Mouse (Mus musculus): Measurements from ENCODE around the gene Ly6g5c.

The Ly6g5c gene

GRCm38 (mm10) chr17:35082841-35083576 lies 25.1 kb upstream of the Ly6g5c start:
- no peak for DNase-seq

GRCm38 (mm10) chr17:35083929-35084497 lies 24.1 kb upstream of the Ly6g5c start:
- DNase-seq: no peak

- no peak for DNase-seq
Observed at GRCm38 (mm10) chr17:35085208-35085865, 22.7 kb upstream of the Ly6g5c start, which contains the start of gene Ly6g6f. Ly6g6f (minus strand) TSS chr17:35085610.

GRCm38 (mm10) chr17:35088151-35088550 lies 19.9 kb upstream of the Ly6g5c start:
- DNase-seq: no peak

GRCm38 (mm10) chr17:35088825-35089644 lies 19.0 kb upstream of the Ly6g5c start, which contains the start of gene Abhd16a:
Abhd16a (plus strand) TSS chr17:35089263.
- DNase-seq: peak; percentile 91 to 93

GRCm38 (mm10) chr17:35090166-35090932 lies 17.7 kb upstream of the Ly6g5c start:
- no peak for DNase-seq

GRCm38 (mm10) chr17:35092403-35093198 lies 15.5 kb upstream of the Ly6g5c start:
- no peak for DNase-seq

- no peak for DNase-seq
Observed at GRCm38 (mm10) chr17:35094475-35095365, 13.4 kb upstream of the Ly6g5c start.

GRCm38 (mm10) chr17:35096597-35096996 lies 11.5 kb upstream of the Ly6g5c start:
- no peak for DNase-seq

GRCm38 (mm10) chr17:35097164-35097655 lies 10.9 kb upstream of the Ly6g5c start:
- no peak for DNase-seq

GRCm38 (mm10) chr17:35100196-35100765 lies 7.8 kb upstream of the Ly6g5c start:
- DNase-seq: no peak

GRCm38 (mm10) chr17:35101161-35101560 lies 6.9 kb upstream of the Ly6g5c start:
- DNase-seq: no peak

- no peak for DNase-seq
Observed at GRCm38 (mm10) chr17:35102299-35102698, 5.8 kb upstream of the Ly6g5c start.

GRCm38 (mm10) chr17:35103221-35103690 lies 4.8 kb upstream of the Ly6g5c start:
- DNase-seq: peak; percentile 75 to 82

GRCm38 (mm10) chr17:35104079-35104478 lies 4.0 kb upstream of the Ly6g5c start:
- DNase-seq: no peak

- DNase-seq: no peak
Observed at GRCm38 (mm10) chr17:35104754-35105153, 3.3 kb upstream of the Ly6g5c start.

GRCm38 (mm10) chr17:35105740-35106389 lies 2.2 kb upstream of the Ly6g5c start:
- peak in 1 of 2 experiments; percentile 45 for DNase-seq

GRCm38 (mm10) chr17:35106522-35106921 lies 1.6 kb upstream of the Ly6g5c start:
- no peak for DNase-seq

GRCm38 (mm10) chr17:35111774-35112173 lies 3.7 kb downstream of the Ly6g5c start:
- no peak for DNase-seq

Measured in kidney, adult 8-10 months (tissue).